Mouse (Mus musculus) midbrain, embryonic 16.5 days (tissue): ENCODE measurements around the gene Col9a3. TPM values are rescaled to one million over a fixed set of nuclear protein-coding genes. Genes with fewer than 3 reads are reported as not detected.

ENCODE experiments used
- ATAC-seq: fragments of 200-750 bp; cut with Nextera tagmentation; 2 replicates; pipeline ENCODE4 v1.8.0; 2017; ENCODE audit warnings: moderate TSS enrichment
- H3K27ac ChIP-seq: fragments of 300-500 bp; sonication (generic); 2 replicates; pipeline ENCODE4 v1.5.1; 2014; ENCODE audit warnings: mild to moderate bottlenecking, low read length, mixed read lengths
- H3K27me3 ChIP-seq: fragments of 300-500 bp; sonication (generic); 2 replicates; pipeline ENCODE4 v1.6.1; 2014; ENCODE audit warnings: low read depth, low read length, mixed read lengths; ENCODE audit not compliant: control insufficient read depth, insufficient read depth
- H3K36me3 ChIP-seq: fragments of 300-500 bp; sonication (generic); 2 replicates; pipeline ENCODE4 v1.6.1; 2014; ENCODE audit warnings: mild to moderate bottlenecking, low read length, moderate library complexity, mixed read lengths; ENCODE audit not compliant: control insufficient read depth, insufficient read depth
- H3K4me1 ChIP-seq: fragments of 300-500 bp; sonication (generic); 2 replicates; pipeline ENCODE4 v1.6.1; 2014; ENCODE audit warnings: mild to moderate bottlenecking, low read length, mixed read lengths; ENCODE audit not compliant: control insufficient read depth, insufficient read depth
- H3K4me2 ChIP-seq: fragments of 300-500 bp; sonication (generic); 2 replicates; pipeline ENCODE4 v1.6.1; 2014; ENCODE audit warnings: mild to moderate bottlenecking, low read length, mixed read lengths
- H3K4me3 ChIP-seq: fragments of 300-500 bp; sonication (generic); 2 replicates; pipeline ENCODE4 v1.5.1; 2014; ENCODE audit warnings: low read depth, mild to moderate bottlenecking, low read length, moderate library complexity, mixed read lengths
- H3K9ac ChIP-seq: fragments of 300-500 bp; sonication (generic); 2 replicates; pipeline ENCODE4 v1.6.1; 2014; ENCODE audit warnings: low read depth, low read length, mixed read lengths
- H3K9me3 ChIP-seq: fragments of 300-500 bp; sonication (generic); replicated peaks from 2 replicates; pipeline ENCODE4 v1.6.1; 2014; ENCODE audit warnings: mild to moderate bottlenecking, low read length, mixed read lengths; ENCODE audit not compliant: control insufficient read depth, poor library complexity, severe bottlenecking
- WGBS: fragments of 180-500 bp; shearing (Covaris S2); extraction: QIAGEN DNeasy Blood & Tissue Kit; methylation state at CpG from one replicate; pipeline ENCODE4 v1.1.7; 2014; 5-methylcytosine and 5-hydroxymethylcytosine counted together
- polyA plus RNA-seq: library from polyadenylated mRNA; unstranded; fragments of >200 nt; fragmentation: Nextera tagmentation; extraction: Ambion mirVana; gene quantifications from 2 replicates; pipeline ENCODE4 v1.2.1, GENCODE M21; 2015

The Col9a3 gene
- polyA plus RNA-seq, 1 experiment from 2014 or later: 43.2 TPM

- no peak for ATAC-seq
- Histone ChIP-seq H3K27ac (no peak overlapping the region), H3K4me2 (no peak overlapping the region), H3K9me3 (no peaks in the 10 kb centered on the region), H3K36me3 (no peaks in the 10 kb centered on the region), H3K27me3 (no peaks in the 10 kb centered on the region), H3K4me1 (no peaks in the 10 kb centered on the region), H3K9ac (no peak overlapping the region), H3K4me3 (no peak overlapping the region)
- WGBS: 43% methylated on average over 3 of the region's 3 CpGs
These were observed 28.5 kb upstream of the Col9a3 start for GRCm38 (mm10) chr2:180569028-180569643.

- Histone ChIP-seq H3K9ac (no peak overlapping the region), H3K4me2 (no peak overlapping the region), H3K9me3 (no peaks in the 10 kb centered on the region), H3K27ac (no peak overlapping the region), H3K4me1 (no peaks in the 10 kb centered on the region), H3K4me3 (no peak overlapping the region), H3K27me3 (peaks cover 7% of the 10 kb centered on the region), H3K36me3 (no peaks in the 10 kb centered on the region)
- no peak for ATAC-seq
- 39% methylated on average over 4 of the region's 4 CpGs for WGBS
These were observed 21.1 kb upstream of the Col9a3 start for GRCm38 (mm10) chr2:180576482-180576881.

GRCm38 (mm10) chr2:180578686-180579085, 18.9 kb upstream of the Col9a3 start:
- no peak for ATAC-seq
- 9% methylated on average over 3 of the region's 3 CpGs for whole genome bisulfite sequencing
- H3K4me3 ChIP-seq: no peak overlapping the region

GRCm38 (mm10) chr2:180581002-180581401, 16.6 kb upstream of the Col9a3 start, which contains the start of gene Mrgbp:
TSS of gene Mrgbp (plus strand) at chr2:180581304.
- WGBS: 78% methylated on average over 3 of the region's 3 CpGs

More at GRCm38 (mm10) chr2:180578686-180579085, 18.9 kb upstream of the Col9a3 start:
- H3K27me3 ChIP-seq: peaks cover 7% of the 10 kb centered on the region
- H3K36me3 ChIP-seq: no peaks in the 10 kb centered on the region
- no peak overlapping the region for H3K9ac ChIP-seq
- H3K4me1 ChIP-seq: peaks cover 7% of the 10 kb centered on the region
- H3K9me3 ChIP-seq: no peaks in the 10 kb centered on the region
- no peak overlapping the region for H3K4me2 ChIP-seq
- no peak overlapping the region for H3K27ac ChIP-seq

GRCm38 (mm10) chr2:180582481-180583153, 15.0 kb upstream of the Col9a3 start:
- Histone ChIP-seq H3K4me3 (peak overlapping the region; percentile 89), H3K27me3 (peaks cover 7% of the 10 kb centered on the region), H3K4me2 (peak overlapping the region; percentile 94), H3K36me3 (peaks cover 13% of the 10 kb centered on the region), H3K27ac (peak overlapping the region; percentile 79), H3K9me3 (no peaks in the 10 kb centered on the region), H3K4me1 (peaks cover 25% of the 10 kb centered on the region), H3K9ac (peak overlapping the region; percentile 96)
- ATAC-seq: peak; percentile 76
- under 1% methylated on average over 56 of the region's 57 CpGs for WGBS

More at GRCm38 (mm10) chr2:180581002-180581401, 16.6 kb upstream of the Col9a3 start, which contains the start of gene Mrgbp:
- H3K9me3 ChIP-seq: no peaks in the 10 kb centered on the region
- no peak within 1 kb of the TSS for H3K4me2 ChIP-seq
- peaks cover 25% of the 10 kb centered on the region for H3K4me1 ChIP-seq
- ATAC-seq: no peak
- no peak within 1 kb of the TSS for H3K27ac ChIP-seq
- peaks cover 11% of the 10 kb centered on the region for H3K36me3 ChIP-seq
- H3K9ac ChIP-seq: no peak within 1 kb of the TSS
- H3K27me3 ChIP-seq: peaks cover 7% of the 10 kb centered on the region
- H3K4me3 ChIP-seq: no peak within 1 kb of the TSS

- Histone ChIP-seq H3K27ac (peak overlapping the region; percentile 79; the same call in 1 of the 2 replicates), H3K9ac (peak overlapping the region; percentile 96), H3K4me2 (peak overlapping the region; percentile 94), H3K4me3 (peak overlapping the region; percentile 89), H3K9me3 (no peaks in the 10 kb centered on the region), H3K36me3 (peaks cover 13% of the 10 kb centered on the region), H3K4me1 (peaks cover 25% of the 10 kb centered on the region), H3K27me3 (peaks cover 7% of the 10 kb centered on the region)
- ATAC-seq: peak; percentile 31
- 29% methylated on average over 7 of the region's 7 CpGs for WGBS
These were observed 14.5 kb upstream of the Col9a3 start for GRCm38 (mm10) chr2:180583154-180583507.

GRCm38 (mm10) chr2:180588736-180589122, 8.9 kb upstream of the Col9a3 start:
- 54% methylated on average over 6 of the region's 6 CpGs for WGBS
- peak; percentile 37 for ATAC-seq

GRCm38 (mm10) chr2:180589123-180589831, 8.3 kb upstream of the Col9a3 start, which contains the start of gene Ogfr:
TSS of gene Ogfr (plus strand) at chr2:180589245.
- Histone ChIP-seq H3K9me3 (no peaks in the 10 kb centered on the region), H3K36me3 (peaks cover 41% of the 10 kb centered on the region), H3K4me1 (peaks cover 26% of the 10 kb centered on the region), H3K27me3 (no peaks in the 10 kb centered on the region), H3K9ac (peak within 1 kb of the TSS; percentile 99), H3K27ac (peak within 1 kb of the TSS; percentile 92), H3K4me2 (peak within 1 kb of the TSS; percentile 84), H3K4me3 (peak within 1 kb of the TSS; percentile 90)
- WGBS: under 1% methylated on average over 62 of the region's 67 CpGs
- ATAC-seq: peak; percentile 88

More at GRCm38 (mm10) chr2:180588736-180589122, 8.9 kb upstream of the Col9a3 start:
- Histone ChIP-seq H3K4me1 (peaks cover 31% of the 10 kb centered on the region), H3K27me3 (no peaks in the 10 kb centered on the region), H3K9ac (peak overlapping the region; percentile 99), H3K27ac (peak overlapping the region; percentile 92), H3K36me3 (peaks cover 37% of the 10 kb centered on the region), H3K4me2 (peak overlapping the region; percentile 84), H3K4me3 (peak overlapping the region; percentile 90), H3K9me3 (no peaks in the 10 kb centered on the region)
